Mouse (Mus musculus): Measurements from ENCODE around the gene Olfr412.

Olfr412 gene

DNA sequence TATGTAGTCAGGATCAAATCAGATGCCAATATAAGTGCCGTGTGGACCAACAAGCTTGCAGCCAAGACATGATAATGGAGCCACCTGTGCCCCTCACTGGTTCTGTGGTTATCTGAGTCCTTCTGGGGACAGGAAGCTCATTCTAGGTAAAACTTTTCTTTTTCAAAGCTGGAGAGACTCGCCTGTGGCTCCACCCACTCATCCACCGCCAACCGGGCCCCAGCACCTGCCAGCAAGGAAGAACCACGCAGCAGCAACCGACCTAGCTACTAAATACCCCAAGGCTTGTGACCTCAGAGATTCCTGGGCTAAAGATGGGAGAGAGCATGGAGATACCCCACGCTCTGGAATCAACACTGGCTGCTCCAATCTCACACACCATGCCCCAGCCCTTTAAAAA lies 43.3 kb downstream of the Olfr412 start:
- TF ChIP-seq GATA4 (IDR thresholded peaks at IDR 0.05; ENCODE audit: insufficient replicate concordance, low read length), result no peak

DNA sequence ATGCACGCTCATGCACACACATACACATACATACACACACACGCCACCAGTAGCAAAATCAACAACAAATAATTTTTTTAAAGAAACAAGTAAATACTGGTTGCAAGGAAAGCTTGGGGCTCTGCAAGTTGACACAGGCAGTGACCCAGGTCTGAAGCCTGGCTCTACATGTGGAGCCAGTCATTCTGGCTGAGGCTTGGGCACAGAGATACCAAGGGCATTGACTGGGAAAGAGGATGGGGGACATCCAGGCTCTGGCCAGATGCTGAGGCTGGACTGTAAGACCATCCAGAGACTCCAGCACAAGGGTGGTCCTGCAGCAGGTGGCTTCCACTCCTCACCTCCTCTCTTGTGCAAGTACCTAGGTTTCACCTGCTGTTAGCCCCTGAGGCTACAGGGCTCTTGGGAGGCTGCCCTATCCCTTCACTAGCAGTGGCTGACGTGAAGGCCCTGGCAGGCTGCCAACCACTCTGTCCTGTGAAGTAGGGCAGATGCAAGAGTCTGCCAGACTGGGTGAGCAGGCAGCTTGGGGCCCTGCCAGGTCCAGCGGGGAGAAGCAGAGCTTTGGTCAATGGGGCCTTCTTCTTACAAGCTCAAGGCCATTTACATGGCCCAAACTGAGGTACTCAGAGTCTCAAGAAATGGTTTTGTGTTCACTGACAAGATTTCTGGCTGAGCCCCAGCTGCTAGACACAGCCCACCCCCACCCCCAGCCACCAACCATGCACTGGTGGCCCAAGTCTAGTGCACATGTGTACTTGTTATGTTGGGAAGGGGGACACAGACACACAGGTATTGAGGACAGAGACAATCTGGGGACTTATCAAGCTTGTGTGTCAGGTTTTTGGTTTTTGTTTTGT lies 46.9 kb downstream of the Olfr412 start:
- no peak for TF ChIP-seq GATA4 (IDR thresholded peaks at IDR 0.05; ENCODE audit: insufficient replicate concordance, low read length)

GRCm38 (mm10) chr11:74409447-74409754 lies 47.5 kb downstream of the Olfr412 start:
- TF ChIP-seq GATA4 (IDR thresholded peaks at IDR 0.05; ENCODE audit: insufficient replicate concordance, low read length), result no peak

GRCm38 (mm10) chr11:74409757-74410174 lies 47.9 kb downstream of the Olfr412 start:
- TF ChIP-seq GATA4 (IDR thresholded peaks at IDR 0.05; ENCODE audit: insufficient replicate concordance, low read length), result no peak

GRCm38 (mm10) chr11:74411943-74412342 lies 50.1 kb downstream of the Olfr412 start:
- TF ChIP-seq GATA4 (IDR thresholded peaks at IDR 0.05; ENCODE audit: insufficient replicate concordance, low read length), result no peak

- no peak for TF ChIP-seq GATA4 (IDR thresholded peaks at IDR 0.05; ENCODE audit: insufficient replicate concordance, low read length)
Measured at GRCm38 (mm10) chr11:74412462-74412861, 50.6 kb downstream of the Olfr412 start.

DNA sequence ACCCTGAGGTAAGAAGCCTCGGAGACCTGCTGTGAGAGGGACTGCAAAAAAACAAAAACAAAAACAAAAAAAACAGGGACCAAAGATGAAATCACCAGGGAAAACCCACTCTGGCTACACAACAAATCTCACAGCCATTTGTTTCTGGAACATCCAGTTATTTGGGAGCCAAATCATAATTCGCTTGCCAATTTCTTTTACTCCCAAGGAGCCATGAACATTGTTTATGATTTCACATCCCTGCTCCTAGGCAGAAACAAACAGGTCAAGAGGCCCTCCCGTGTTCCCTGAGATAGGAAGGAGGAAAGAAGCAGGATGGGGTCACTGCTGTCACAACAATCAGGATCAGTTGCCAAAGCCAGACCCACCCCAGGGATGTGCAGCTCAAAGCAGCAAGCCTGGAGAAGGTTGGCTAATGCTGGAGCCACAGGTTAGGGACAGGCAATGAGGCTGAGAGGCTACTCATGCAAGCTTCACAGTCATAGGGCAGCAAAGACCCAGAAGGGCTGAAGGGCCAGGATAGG lies 51.6 kb downstream of the Olfr412 start:
- TF ChIP-seq GATA4 (IDR thresholded peaks at IDR 0.05; ENCODE audit: insufficient replicate concordance, low read length), result no peak

GRCm38 (mm10) chr11:74414112-74414511 lies 52.2 kb downstream of the Olfr412 start:
- no peak for TF ChIP-seq GATA4 (IDR thresholded peaks at IDR 0.05; ENCODE audit: insufficient replicate concordance, low read length)

DNA sequence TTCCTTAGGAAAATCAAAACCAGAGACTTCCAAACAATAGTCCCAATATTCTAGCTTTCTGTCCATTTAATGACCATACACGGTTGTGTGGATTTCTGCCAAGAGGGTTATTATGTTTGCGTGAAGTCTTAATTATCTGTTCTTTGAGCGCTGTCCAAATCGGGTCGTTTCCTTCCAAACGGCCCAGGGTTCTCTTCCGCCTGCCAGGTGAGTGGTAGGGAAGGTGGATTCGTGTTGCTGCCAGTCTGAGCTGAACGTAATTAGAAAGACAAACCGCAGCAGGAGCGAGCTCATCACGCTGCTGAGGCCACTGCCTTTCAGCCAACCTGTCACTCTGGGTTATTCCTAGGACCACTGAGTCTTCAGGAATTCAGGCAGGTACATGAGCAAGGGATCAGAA lies 53.9 kb downstream of the Olfr412 start:
- TF ChIP-seq GATA4 (IDR thresholded peaks at IDR 0.05; ENCODE audit: insufficient replicate concordance, low read length), result no peak
